Mouse (Mus musculus) left cerebral cortex, postnatal 36 days (tissue): ENCODE measurements at regions not wholly inside any gene's neighbourhood (a gene's known extent, or its start where the extent isn't known, plus 50 kb on each side); places are given as distances from the start of the nearest gene placed in this dataset.

Experiments
- DNase-seq, 2 experiments: peaks; one replicate each; pipeline ENCODE4 v3.0.0; 2021 to 2022; ENCODE audit warnings: low spot score in 2 of 2, mixed read lengths in 1 of 2
- intact Hi-C: fragments of 180-260 bp; cut with DNase I; formaldehyde crosslinking; loops from one replicate; pipeline ENCODE4 v1.15.1; 2025

DNA sequence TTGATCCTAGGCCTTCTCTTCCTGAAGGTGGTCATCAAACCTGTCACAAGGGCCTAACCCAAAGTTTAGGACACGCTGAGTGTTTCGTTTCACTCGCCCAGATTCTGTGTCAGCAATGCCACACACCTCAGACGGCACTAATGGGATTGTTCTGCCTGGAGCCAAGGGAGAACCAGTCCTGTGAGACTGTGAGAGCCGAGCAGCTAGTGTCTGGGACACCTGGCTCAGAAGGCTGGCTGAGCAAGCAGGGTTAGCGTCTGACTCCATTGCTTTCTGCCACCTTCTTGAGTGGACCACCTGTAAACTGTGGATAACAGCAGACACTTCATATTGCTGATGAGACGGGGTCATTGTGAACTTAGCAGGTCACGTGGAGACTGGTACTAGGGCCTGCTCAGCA is 160.0 kb downstream of the Fam43a start:
- intact Hi-C loops: no loop called here
- no peak for DNase-seq

DNA sequence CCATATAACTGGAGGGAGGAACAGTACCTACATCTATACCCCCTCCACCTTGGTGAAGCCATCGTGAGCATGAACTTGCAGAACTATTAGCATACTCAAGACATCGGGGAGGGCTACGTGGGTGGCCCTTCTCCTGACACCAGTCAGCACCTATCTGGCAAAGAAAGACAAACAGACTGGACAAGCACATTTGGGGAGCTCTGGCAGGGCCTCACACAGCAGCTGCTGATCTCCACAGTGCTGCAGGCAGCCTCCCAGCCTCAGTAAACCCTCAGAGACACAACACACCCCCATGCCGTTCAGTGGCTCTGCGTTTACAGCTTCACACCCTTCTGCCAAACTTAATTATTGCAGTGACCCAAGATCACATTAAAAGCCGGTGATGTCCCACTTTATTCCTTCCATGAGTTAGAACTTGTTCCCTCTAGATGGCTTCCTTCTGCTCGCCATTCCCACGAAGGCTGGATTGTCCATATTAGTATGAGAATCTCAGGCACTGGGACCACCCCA is 161.7 kb downstream of the Fam43a start:
- intact Hi-C loops: no loop called here
- no peak for DNase-seq

DNA sequence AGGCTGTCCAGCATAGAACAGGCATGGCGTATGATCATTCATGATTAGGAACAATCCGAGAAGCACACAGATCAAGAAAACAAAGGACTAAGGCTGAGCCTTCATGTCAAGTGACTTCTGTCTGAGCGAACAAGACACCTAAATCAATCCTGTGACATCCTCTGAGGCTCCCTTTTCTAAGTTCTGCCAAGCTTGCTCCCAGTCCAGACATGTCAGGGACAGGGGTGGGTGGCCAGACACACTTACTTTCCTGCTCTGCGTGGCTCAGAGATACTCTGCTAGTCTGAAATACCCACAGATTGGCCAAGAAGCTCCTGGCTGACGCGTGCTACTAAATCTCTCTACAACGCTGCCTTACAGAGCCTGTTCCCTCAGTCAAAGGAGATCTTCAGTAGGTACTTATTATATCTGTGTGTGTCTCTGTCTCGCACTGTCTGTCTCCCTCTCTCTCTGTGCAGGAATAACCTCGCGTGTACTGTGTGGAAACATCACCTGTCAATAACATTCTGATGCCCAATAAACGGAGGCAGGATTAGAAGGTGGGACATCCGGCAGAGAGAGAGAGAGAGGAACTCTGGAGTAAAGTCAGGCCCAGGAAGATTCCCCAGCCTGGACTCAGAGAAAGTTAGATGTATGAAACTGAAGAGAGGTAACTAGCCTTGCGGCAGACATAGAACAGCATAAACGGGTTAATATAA is 163.5 kb downstream of the Fam43a start:
- no peak for DNase-seq
- intact Hi-C loops: no loop called here

DNA sequence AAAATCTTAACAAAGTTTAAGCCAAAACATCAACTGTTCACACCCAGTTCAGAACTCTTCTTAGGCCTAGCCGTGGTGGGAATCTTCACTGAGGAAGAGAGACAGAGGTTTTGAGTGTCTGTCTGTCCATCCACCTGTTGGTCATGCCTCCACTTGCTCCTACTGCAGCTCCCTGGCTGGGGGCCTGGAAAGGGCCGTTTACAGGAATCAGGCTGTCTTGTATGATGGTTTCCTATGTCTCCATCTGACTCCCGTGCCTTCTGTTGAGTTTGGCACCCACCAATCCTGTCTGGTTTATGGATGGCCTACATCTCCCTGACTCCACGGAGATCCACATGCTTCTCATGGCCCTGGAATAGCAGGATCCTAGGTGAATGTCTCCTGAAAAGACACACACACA is 166.1 kb downstream of the Fam43a start:
- no peak for DNase-seq
- intact Hi-C loops: no loop called here

DNA sequence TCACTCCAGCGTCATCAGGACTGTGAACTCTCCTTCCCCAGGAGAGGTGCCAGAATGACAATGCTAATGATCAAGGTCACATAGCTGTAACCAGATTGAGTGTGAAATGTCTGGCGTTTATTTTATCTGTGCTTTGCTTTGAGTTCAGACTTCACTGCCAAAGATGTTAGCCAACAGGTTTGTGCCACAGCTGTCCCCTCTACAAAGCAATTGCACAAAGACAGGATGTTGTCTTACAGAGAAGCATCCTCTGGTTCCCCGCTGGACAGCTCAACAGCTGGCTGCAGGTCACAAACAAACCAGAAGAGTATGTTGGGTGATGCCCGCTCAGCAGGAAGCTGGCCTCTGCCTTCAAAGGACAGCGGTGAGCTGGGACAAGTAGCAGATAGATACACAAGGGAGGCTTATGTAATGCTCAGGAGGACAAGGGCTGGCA is 169.5 kb downstream of the Fam43a start:
- intact Hi-C loops: no loop called here
- no peak for DNase-seq

DNA sequence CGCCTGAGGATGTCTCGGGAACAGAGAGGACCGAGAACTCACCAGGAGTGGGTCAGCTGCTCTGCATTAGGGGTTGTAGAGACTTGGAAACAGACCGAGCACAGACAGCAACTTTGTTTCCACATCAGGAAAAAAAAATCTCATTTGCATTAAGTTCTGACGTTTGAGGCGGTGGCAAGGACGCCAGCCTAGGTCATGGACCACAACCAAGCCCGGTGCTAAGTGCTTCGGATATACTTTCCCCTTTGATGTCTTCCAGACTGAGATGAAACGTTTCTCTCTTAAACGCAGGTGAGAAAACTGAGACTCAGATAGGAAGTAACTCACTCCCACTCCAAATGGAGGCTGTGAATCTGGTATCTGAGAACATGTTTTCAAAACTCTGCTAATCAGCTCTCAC is 169.9 kb downstream of the Fam43a start:
- intact Hi-C loops: no loop called here

DNA sequence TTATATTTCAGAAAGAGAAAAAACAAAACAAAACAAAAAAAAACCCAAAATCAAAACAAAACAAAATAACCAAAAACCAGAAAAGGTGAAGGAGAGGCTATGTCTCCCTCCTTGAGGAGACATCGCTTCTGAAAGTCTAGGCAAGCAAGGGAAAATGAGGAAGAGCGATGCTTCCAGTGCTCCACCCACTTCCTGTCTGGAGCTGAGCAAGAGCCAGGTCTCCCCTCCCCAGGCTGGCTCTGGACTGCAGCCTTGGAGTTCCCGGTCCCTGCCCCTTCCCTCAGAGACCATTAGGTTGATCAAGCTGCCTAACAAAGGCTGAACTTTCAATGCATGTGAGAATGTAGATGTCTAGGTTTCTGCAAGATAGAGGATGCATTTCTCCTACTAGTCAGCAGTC is 173.3 kb downstream of the Fam43a start:
- intact Hi-C loops: no loop called here
- no peak for DNase-seq

More for the DNA sequence above, 169.9 kb downstream of the Fam43a start:
- no peak for DNase-seq

DNA sequence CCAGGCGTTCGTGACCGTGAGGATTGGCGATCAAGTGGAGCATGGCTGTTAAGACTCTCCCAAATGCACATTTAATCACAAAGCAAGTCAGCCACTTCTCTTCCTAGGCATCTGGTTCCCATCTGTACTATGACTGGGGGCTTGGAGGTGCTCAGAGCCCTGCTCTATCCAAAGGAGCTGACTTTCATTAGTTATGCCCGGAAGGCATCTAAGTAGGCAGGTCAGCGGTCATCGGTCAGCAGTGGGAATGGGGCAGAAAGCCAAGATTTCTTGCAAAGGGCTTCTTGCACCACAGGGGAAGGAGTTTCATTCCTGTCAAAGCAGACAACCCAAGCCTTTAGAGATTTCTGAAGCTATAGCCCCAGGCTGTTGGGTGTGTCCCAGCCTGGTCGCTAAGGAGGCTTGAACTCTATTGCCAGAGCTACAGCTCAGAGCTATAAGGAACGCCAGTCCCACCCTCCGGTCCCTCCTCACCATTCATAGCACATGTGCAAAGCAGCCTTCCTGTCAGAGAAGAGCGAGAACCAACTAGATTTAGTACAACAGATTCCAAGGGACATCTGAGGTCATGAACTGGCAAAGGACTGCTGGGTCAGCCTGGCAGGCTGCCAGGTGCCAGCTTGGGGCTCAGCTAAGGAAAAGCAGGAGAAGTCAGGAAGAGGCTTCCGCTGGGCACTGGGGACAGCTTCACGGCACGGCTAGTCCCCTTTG is 175.6 kb downstream of the Fam43a start:
- intact Hi-C loops: no loop called here
- no peak for DNase-seq

DNA sequence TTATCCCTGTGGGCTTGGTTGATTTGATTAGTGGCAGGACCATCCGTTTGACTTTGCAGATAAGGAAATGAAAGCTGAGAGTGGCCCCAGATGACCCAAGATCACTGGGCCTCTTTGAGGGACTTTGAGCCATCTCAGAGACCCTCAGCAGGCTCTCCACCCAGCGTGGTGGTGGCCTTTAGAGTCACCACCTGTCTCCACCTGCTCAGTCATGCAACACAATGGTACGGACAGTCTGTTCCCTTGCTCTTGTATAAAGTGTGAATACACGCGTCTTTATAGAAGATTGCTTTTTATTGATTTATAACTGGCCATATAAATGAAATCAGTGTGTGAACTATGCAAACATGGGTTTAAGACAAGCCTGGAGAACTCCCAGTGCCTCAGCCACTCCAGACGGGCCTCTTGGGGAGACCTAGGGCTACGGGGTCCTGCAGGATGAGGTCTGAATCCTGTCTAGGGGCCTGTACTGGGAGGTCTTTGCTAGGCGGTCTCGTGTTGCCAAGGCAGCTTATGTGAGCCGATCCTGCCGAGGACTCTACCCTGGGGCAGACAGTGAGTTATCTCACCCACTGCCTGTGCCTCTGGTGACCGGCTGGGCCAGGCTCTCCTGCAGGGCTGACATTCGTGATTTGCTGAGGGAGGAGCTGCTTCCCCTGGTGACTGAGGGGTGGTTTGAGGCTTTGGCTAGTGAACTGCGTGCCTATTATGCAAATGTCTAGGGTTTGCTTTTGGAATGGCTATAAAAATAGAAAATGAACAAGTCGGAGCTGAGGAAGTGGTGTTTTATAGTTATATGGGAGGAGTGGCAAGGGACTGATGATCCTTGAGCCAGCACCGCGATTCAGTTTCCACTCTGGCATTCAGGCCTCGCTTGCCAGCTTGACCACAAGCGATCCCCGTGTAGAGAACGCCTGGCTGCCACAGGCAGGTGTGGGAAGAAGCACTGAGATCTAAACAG is 176.5 kb downstream of the Fam43a start:
- intact Hi-C loops: no loop called here
- DNase-seq: no peak

DNA sequence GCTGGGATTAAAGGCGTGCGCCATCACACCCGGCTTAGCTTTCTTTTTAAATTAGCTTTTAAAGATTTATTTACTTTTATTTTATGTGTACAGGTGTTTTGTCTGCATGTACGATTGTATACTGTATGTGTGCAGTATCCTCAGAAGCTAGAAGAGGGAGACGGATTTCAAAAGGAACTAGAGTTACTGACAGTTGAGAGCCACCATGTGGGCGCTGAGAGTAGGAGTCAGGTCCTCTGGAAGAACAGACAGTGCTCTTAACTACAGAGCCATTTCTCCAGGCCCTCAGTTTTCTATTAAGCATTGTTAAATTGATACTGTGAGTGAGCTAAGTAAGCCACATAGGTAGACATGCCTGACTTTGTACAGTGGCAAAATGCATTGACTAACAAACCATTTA is 177.9 kb downstream of the Fam43a start:
- no peak for DNase-seq
- intact Hi-C loops: no loop called here

DNA sequence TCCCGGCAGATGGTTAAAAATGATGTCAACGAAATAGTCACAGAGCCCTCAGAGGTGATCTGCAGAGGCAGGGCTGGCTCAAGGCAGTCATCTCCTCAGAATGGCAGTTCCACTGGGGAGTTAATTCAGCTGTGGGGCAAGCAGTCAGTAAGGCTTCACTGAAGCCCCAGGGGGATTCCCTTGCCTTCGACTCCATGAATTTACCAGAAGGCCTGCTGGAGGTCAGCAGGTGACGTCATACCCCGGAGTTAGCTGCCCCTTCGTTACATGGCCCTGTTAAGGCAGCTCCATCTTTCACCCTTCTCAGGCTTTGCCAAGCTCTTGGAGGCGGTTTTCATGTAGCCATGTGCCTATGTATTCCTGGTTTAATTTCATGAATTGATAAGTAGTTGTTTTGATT is 178.6 kb downstream of the Fam43a start:
- no peak for DNase-seq
- intact Hi-C loops: no loop called here

DNA sequence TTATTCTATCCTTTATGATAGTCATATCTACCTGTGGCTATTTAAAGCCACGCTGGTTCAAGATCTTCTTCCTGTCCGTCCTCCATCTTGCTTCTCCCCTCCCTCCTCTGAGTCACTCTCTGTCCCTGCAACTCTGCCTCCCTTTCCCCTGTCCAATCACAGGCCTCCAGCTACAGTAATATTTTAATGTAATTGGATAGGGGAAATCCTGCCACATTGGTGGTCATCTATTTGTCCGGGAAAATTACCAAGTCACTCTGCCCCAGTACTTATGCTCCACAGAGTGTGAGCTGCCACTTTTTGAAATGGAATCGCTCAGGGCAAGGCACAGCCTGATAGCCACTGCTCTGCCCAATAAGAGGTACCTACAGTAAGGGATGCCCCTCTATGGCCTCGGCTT is 179.4 kb downstream of the Fam43a start:
- intact Hi-C loops: no loop called here
- DNase-seq: no peak

DNA sequence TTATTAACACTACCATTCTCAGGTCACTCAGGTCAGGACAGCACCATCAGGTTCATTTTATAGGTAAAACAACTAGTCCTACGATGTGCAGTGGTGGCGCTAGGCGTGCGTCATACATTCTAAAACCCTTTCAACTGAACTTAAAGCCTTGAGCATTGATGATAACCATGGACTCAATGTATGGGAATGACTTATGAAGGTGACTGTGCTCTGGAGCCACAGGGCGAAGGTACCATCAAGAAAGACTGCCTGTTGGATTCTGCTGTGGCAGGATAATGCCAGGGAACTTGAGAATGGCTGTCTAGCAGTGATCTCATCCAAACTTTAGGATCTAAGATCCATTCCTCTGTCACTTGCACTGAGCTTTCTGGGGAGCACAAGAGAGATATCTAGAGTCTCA is 184.7 kb downstream of the Fam43a start:
- DNase-seq: no peak
- intact Hi-C loops: no loop called here

DNA sequence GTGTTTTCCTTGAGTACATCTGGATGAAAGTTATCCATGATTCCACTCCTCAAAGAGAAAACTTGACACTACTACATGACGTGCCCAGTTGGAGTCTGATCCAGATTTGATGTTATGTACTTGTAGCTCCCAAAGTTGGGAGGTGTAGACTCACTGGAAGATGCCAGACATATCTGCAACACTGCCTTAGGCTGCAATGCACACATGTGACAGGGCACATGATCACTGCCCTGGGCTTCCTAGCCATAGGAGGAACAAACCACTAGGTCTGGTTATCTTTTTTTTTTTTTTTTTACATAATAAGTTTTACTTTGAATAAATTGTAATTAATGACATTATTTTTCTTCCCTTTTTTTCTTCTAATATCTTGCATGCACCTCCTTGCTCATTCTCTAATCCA is 185.4 kb downstream of the Fam43a start:
- intact Hi-C loops: no loop called here

DNA sequence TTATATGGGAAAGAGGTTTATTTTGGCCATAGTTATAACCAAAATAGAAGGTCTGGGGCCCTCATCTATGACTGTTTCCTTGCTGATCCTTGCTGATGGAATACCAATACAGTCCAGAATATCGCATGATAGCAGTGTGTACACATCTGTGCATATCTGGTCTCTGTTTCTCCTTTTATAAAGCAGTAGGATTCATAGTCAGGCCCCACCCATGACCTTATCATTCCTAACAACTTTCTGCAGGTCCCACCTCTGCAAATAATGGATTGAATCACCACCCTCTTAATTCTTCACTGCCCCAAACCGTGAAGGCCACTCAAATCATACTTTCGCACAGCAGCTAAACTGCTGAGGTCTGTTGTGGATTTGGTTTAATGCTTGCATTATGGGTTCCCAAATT is 186.5 kb downstream of the Fam43a start:
- intact Hi-C loops: no loop called here
- no peak for DNase-seq

More for the DNA sequence above, 185.4 kb downstream of the Fam43a start:
- DNase-seq: no peak

DNA sequence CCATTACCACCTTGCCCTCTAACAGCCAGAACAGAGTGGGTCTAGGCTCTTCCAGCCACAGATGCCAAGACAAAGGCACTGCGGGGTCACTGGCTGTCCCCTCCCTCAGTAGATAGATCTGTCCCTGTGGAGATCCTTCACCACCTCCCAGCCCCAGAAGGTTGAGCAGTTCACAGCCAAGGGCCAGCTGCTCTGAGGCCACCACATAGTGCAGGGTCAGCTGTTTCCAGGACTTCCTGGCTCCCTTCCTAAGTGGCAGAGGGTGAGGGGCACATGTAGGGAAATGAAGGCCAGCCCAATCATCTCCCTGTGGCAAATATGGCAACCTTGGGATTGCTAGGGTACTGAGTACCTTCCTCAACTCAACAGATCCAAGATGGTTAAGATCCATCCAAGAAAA is 187.8 kb downstream of the Fam43a start:
- intact Hi-C loops: no loop called here

DNA sequence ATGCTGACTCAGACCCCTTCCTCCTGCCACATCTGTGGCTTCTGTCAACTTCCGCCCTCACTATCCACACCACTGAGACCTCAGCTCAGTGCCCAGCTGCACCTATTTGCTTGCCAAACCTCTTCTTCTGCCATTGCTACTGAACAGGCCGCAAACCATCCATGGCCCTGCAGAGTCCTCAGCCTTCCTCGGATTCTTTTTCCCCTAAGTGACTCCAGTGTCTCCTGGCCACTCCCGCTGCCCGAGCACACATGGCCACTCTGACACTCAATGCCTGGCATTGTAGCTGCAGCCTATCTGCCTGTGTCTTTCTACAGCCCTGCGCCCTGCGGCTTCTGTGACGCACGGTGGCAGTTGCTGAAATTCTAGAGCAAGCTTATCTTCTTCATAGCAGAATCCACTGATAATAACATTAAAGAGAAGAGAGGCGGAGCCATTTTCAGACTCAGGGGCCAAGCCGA is 188.8 kb downstream of the Fam43a start:
- DNase-seq: no peak
- intact Hi-C loops: no loop called here

More for the DNA sequence above, 187.8 kb downstream of the Fam43a start:
- no peak for DNase-seq

DNA sequence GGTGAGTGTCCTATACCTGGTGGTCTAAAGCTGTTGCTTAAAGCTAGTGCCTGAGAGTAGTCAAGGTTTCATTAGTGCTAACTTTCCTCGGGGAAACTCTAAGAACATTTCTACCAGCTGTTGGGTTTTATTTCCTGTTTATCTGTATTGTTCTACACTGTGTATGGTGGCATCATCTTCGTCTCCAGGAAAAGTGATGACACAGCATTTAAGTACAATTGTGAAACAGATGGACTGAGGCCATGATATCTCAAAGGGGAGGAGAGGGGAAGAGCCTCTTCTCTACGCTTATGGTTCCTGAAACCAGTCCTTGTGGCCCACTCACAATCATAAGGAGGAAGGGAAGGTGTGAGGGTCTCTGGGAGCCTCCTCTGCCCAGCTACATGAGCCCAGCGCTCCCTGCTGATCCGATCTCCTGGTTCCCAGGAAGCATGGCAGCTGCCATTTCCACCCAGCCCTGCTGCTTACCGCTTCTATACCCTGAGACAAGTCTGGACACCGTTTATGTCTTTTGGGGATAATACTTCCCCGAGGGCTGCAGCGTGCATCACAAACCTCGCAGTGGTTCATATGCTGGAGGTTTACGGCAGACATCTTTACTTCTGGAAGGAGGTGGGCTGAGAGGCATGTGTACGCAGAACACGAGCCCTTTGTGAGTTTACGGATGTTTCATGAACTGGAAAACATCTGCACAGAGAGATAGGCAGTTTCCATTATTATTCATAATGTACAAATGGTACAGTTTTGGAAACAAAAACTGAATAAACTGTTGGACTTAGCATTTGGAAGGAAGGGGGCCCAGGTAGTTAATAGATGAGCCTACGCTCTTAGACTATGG is 189.6 kb downstream of the Fam43a start:
- intact Hi-C loops: no loop called here
- no peak for DNase-seq

DNA sequence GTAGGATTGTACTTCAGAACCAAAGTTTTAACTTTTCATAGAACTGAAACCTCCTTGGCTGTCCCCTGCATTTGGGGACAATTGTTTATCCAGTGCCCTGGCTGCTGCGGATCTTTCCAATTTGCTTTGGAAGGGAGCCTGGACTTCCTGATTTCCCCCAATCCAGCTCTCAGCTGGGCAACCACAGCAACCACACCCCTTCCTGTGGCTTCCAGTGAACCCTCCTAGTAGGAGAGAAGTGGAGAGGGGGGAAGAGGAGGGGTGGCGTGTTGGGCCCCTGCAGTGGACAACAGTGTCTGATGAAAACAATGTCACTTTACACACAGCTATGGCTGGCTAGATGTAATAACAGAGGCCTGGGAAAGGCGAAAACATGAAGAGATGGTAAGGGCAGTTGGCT is 190.5 kb downstream of the Fam43a start:
- no peak for DNase-seq
- intact Hi-C loops: no loop called here
